Mouse (Mus musculus): ENCODE data around the gene Fndc5. TPM values are rescaled to one million over a fixed set of nuclear protein-coding genes. Genes with fewer than 3 reads are reported as not detected.

The Fndc5 gene
- polyA plus RNA-seq, 1 experiment = 0.06 TPM

DNA sequence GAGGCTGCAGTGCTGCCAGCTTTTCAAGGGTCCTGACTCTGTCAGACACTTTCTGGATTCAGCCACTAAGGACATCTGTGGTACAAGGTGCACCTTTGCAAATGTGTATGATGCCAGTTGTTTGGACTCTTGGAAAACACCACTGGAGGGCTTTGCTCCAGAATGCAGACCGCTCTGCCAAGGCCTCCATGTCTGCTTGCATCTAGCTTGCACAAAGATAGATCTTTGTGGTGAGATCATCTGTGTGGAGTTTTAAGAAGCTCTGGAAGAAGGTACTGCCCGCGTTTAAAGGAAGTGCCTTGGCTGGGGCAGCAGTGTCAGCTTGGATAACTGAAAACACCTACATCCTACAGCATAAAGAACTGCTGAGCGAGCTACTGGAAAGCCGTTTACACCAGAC is 6.7 kb downstream of the Fndc5 start:
- H3K36me3 ChIP-seq (ENCODE audit: control insufficient read depth) = peaks cover 27% of the 10 kb centered on the region
- no peaks in the 10 kb centered on the region for H3K9me3 ChIP-seq (ENCODE audit: control insufficient read depth, low read length)
- peaks cover 47% of the 10 kb centered on the region for H3K4me1 ChIP-seq (ENCODE audit: control insufficient read depth)
- TF ChIP-seq GATA1 (IDR thresholded peaks at IDR 0.05; ENCODE audit: low read length) = no peak
- no peak for TF ChIP-seq TAL1 (IDR thresholded peaks at IDR 0.05; ENCODE audit: low read length)
- H3K4me3 ChIP-seq (replicated peaks) = no peak overlapping the region
- peaks cover 5% of the 10 kb centered on the region for H3K27me3 ChIP-seq (ENCODE audit: control insufficient read depth)

DNA sequence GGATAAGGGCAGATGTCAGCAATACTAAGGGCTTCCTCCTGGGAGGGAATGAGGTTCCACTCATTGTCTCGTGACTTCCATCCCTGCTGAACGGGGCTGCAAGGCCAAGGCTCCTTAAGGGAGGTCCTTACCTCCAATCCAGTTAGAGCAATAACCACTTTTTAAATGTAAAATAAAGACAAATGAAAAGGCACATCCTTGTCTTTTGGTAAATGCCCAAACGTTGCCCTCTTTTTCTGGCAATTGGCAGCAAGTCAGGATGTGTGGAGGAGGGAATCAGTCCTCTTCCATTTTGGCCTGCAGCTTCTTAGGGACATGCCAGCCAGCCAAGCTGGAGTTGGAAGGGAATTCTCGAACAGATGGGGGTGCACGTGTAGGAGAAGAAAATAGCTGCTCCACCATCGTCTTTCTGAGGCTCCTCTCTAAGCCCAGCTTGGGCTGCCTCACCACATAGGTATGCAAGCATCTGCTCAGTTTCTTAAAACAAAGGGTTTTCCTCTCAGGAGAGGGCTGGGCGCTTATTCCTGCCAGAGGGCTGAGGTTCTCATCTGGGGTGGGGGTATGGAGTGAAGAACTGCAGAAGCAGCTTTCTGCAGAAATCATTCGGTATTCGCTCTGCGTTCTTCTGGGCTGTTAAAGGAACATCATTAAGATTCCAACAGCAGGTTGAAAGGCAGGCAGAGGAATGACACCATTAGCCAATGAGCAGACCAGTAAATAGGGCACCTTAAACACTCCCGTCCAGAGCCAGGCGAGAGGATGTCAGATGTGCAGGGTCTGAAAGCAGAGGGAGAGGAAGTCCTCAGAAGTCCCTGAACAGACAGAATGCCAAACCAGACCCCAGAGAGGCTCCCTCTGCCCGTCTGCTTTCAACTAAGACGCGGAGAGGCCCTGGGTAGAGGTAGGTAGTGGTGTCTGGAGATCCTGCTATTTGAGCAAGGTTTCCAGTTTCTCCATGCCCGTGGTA is 7.9 kb downstream of the Fndc5 start:
- no peak overlapping the region for H3K4me3 ChIP-seq (replicated peaks)
- TF ChIP-seq GATA1 (IDR thresholded peaks at IDR 0.05; ENCODE audit: low read length) (no peak), TAL1 (IDR thresholded peaks at IDR 0.05; ENCODE audit: low read length) (no peak)
- H3K4me1 ChIP-seq (ENCODE audit: control insufficient read depth) = peaks cover 35% of the 10 kb centered on the region
- no peaks in the 10 kb centered on the region for H3K27me3 ChIP-seq (ENCODE audit: control insufficient read depth)
- peaks cover 35% of the 10 kb centered on the region for H3K36me3 ChIP-seq (ENCODE audit: control insufficient read depth)
- H3K9me3 ChIP-seq (ENCODE audit: control insufficient read depth, low read length) = no peaks in the 10 kb centered on the region

DNA sequence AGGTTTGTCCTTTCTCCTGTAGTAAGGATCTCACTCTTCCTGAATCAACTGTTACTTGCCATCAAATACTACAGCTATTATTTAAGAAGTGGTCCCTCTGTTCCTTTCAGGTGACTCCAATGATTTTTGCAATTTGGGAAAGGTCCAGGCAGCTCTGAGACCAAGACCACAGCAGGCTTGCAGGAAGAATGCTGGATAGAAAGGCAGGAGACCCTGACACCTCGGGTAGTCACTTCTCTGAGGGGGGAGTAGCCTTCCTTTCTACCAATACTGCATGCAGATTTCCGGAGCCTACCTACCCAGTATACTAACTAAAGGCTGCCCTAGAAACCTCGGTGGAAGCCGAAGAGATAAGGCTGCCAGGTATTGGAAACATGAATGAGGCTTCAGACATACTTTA is 8.6 kb downstream of the Fndc5 start:
- Histone ChIP-seq H3K4me1 (ENCODE audit: control insufficient read depth) (peaks cover 28% of the 10 kb centered on the region), H3K27me3 (ENCODE audit: control insufficient read depth) (no peaks in the 10 kb centered on the region), H3K9me3 (ENCODE audit: control insufficient read depth, low read length) (no peaks in the 10 kb centered on the region), H3K36me3 (ENCODE audit: control insufficient read depth) (peaks cover 42% of the 10 kb centered on the region), H3K4me3 (replicated peaks) (no peak overlapping the region)
- TF ChIP-seq GATA1 (IDR thresholded peaks at IDR 0.05; ENCODE audit: low read length) (no peak), TAL1 (IDR thresholded peaks at IDR 0.05; ENCODE audit: low read length) (no peak)

DNA sequence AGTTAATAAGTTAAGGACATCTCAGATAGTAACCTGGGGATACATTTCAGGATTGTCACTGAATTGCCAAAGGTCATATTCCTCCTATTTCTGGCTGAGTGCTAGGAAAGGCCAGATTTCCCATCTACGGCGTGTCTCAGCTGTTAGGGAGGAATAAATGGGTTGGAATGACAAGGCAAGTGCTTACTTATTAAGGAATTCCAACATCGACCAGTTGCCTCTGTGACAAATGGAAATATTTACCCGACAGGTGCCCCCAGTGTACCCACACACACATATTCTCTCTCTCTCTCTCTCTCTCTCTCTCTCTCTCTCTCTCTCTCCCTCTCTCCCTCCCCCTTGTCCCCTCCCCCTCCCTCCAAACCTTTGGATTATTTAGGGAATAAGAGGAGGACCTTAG is 9.1 kb downstream of the Fndc5 start:
- Histone ChIP-seq H3K27me3 (ENCODE audit: control insufficient read depth) (no peaks in the 10 kb centered on the region), H3K4me1 (ENCODE audit: control insufficient read depth) (peaks cover 22% of the 10 kb centered on the region), H3K9me3 (ENCODE audit: control insufficient read depth, low read length) (no peaks in the 10 kb centered on the region), H3K4me3 (replicated peaks) (no peak overlapping the region), H3K36me3 (ENCODE audit: control insufficient read depth) (peaks cover 47% of the 10 kb centered on the region)
- TF ChIP-seq GATA1 (IDR thresholded peaks at IDR 0.05; ENCODE audit: low read length) (no peak), TAL1 (IDR thresholded peaks at IDR 0.05; ENCODE audit: low read length) (no peak)

DNA sequence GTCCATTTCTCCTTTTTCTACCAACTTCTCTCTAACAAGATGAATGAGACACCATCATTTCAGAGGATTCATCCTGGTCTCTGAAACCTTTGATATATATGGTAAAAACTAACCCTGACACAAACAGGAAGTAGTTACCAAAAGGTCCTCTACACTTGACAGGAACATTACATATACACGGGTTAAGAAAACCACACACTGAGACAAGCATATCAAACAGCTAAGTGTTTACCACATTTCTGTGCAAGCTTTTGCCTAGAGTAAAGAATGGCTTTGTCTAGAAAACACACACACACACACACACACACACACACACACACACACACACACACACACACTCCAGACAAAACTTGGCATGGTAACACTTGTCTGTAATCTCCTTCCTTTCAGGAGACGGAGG is 9.6 kb downstream of the Fndc5 start:
- Histone ChIP-seq H3K4me3 (replicated peaks) (no peak overlapping the region), H3K27me3 (ENCODE audit: control insufficient read depth) (no peaks in the 10 kb centered on the region), H3K9me3 (ENCODE audit: control insufficient read depth, low read length) (no peaks in the 10 kb centered on the region), H3K4me1 (ENCODE audit: control insufficient read depth) (peaks cover 18% of the 10 kb centered on the region), H3K36me3 (ENCODE audit: control insufficient read depth) (peaks cover 51% of the 10 kb centered on the region)
- TF ChIP-seq TAL1 (IDR thresholded peaks at IDR 0.05; ENCODE audit: low read length) (no peak), GATA1 (IDR thresholded peaks at IDR 0.05; ENCODE audit: low read length) (no peak)

DNA sequence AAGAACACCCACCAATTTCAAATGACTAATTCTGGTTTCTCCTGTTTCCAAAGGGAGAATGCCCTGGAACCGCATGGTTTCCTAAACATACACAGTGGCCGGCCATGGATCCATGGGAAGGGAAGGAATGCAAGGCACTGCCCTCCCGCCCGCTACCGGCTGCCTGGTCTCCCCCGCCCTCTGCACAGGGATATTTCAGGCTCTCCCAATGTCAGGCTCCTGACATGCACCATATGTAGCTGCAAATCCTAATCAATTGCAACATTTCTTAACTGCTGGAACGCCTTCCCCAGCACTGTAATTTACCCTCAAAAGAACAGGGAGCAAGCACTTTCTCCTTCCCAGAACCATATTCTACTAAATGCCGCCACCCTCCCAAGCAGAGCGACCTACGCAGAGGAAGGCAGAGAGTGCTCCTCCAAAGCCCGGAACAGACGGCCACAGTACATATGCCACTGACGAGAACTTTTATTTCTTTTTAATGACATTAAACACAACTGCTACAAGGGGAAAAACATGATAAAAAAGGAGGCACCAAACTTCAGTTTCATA is 10.8 kb downstream of the Fndc5 start:
- Histone ChIP-seq H3K4me1 (ENCODE audit: control insufficient read depth) (peaks cover 5% of the 10 kb centered on the region), H3K27me3 (ENCODE audit: control insufficient read depth) (no peaks in the 10 kb centered on the region), H3K4me3 (replicated peaks) (no peak overlapping the region), H3K36me3 (ENCODE audit: control insufficient read depth) (peaks cover 62% of the 10 kb centered on the region), H3K9me3 (ENCODE audit: control insufficient read depth, low read length) (no peaks in the 10 kb centered on the region)
- no peak for TF ChIP-seq GATA1 (IDR thresholded peaks at IDR 0.05; ENCODE audit: low read length)
- no peak for TF ChIP-seq TAL1 (IDR thresholded peaks at IDR 0.05; ENCODE audit: low read length)

DNA sequence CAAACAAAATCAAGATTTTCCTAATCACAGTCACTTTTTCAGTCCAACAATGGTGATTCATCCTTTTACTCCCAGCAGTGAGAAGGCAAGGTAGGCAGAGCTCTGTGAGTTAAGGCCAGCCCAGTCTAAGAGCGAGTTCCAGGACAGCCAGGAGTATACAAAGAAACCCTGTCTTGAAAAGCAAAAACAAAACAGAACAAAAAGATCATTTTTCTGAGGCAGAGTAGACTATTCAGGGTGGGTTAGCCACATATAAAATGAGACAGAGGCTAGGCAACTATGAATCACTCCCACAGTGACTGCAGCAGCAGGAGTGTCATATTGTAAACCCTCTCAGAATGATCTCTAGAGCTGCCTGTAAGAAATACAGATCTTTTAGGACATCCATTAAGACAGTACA is 12.5 kb downstream of the Fndc5 start:
- Histone ChIP-seq H3K36me3 (ENCODE audit: control insufficient read depth) (peaks cover 71% of the 10 kb centered on the region), H3K27me3 (ENCODE audit: control insufficient read depth) (no peaks in the 10 kb centered on the region), H3K4me3 (replicated peaks) (no peak overlapping the region), H3K9me3 (ENCODE audit: control insufficient read depth, low read length) (no peaks in the 10 kb centered on the region), H3K4me1 (ENCODE audit: control insufficient read depth) (no peaks in the 10 kb centered on the region)
- TF ChIP-seq GATA1 (IDR thresholded peaks at IDR 0.05; ENCODE audit: low read length) = no peak
- no peak for TF ChIP-seq TAL1 (IDR thresholded peaks at IDR 0.05; ENCODE audit: low read length)

DNA sequence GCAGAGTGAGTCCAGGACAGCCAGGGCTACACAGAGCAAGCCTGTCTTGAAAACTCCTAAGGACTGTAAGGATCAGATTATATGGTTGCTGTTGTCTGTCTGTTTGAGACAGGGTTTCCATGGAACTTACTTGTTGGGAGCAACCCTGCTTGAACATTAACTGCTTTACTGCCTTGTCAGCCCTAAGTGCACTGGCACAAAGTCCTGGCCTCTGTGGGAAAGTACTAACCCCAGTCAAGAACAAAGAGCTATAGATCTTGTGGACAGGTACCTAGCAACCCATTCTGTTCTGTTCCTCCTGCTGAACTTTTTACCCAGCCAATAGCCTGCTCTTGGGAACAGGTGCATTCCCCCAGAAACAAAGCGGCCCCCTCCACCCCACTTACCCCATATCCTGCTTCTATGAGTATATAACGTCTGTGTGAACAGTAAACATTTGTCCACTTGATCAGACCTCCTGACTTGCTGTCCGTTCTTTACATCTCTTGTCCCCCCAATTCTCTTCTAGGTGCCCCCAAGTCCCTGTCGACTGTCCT is 14.5 kb downstream of the Fndc5 start:
- Histone ChIP-seq H3K4me3 (replicated peaks) (no peak overlapping the region), H3K36me3 (ENCODE audit: control insufficient read depth) (peaks cover 82% of the 10 kb centered on the region), H3K9me3 (ENCODE audit: control insufficient read depth, low read length) (no peaks in the 10 kb centered on the region), H3K4me1 (ENCODE audit: control insufficient read depth) (peaks cover 3% of the 10 kb centered on the region; the same call in 1 of the 2 replicates), H3K27me3 (ENCODE audit: control insufficient read depth) (no peaks in the 10 kb centered on the region)
- no peak for TF ChIP-seq TAL1 (IDR thresholded peaks at IDR 0.05; ENCODE audit: low read length)
- no peak for TF ChIP-seq GATA1 (IDR thresholded peaks at IDR 0.05; ENCODE audit: low read length)

DNA sequence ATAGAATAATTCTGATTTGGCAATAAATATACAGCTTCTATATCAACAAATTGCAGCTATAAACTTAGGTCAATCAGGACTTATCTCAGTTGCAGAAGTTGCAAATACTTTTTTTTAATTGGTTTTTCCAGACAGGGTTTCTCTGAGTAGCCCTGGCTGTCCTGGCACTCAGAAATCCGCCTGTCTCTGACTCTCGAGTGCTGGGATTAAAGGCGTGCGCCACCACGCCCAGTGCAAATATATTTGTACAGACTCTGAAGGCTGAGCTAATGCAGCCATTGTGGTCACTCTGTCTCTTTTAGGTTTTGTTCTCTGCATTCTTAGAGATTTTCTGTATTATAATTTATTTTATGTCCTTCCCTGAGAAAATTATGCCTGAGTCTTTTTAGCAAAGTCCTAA is 20.7 kb downstream of the Fndc5 start:
- H3K27me3 ChIP-seq (ENCODE audit: control insufficient read depth) = no peaks in the 10 kb centered on the region
- H3K36me3 ChIP-seq (ENCODE audit: control insufficient read depth) = peaks cover 69% of the 10 kb centered on the region
- no peak overlapping the region for H3K4me3 ChIP-seq (replicated peaks)
- TF ChIP-seq GATA1 (IDR thresholded peaks at IDR 0.05; ENCODE audit: low read length) (no peak), TAL1 (IDR thresholded peaks at IDR 0.05; ENCODE audit: low read length) (no peak)
- H3K4me1 ChIP-seq (ENCODE audit: control insufficient read depth) = peaks cover 25% of the 10 kb centered on the region
- no peaks in the 10 kb centered on the region for H3K9me3 ChIP-seq (ENCODE audit: control insufficient read depth, low read length)
